Mouse (Mus musculus): ENCODE measurements around the gene Kmt2b.

The Kmt2b gene

GRCm38 (mm10) chr7:30533941-30534632, 54.4 kb downstream of the Kmt2b start:
- DNase-seq = no peak

GRCm38 (mm10) chr7:30532931-30533330, 55.6 kb downstream of the Kmt2b start:
- no peak for DNase-seq

GRCm38 (mm10) chr7:30531291-30531815, 57.2 kb downstream of the Kmt2b start:
- no peak for DNase-seq

GRCm38 (mm10) chr7:30526981-30527380, 61.5 kb downstream of the Kmt2b start:
- DNase-seq = no peak

GRCm38 (mm10) chr7:30526399-30526798, 62.1 kb downstream of the Kmt2b start:
- DNase-seq = no peak

GRCm38 (mm10) chr7:30525954-30526353, 62.6 kb downstream of the Kmt2b start:
- no peak for DNase-seq

GRCm38 (mm10) chr7:30524487-30524886, 64.0 kb downstream of the Kmt2b start:
- DNase-seq = no peak

- no peak for DNase-seq
Observed at GRCm38 (mm10) chr7:30522871-30523270, 65.7 kb downstream of the Kmt2b start.

- no peak for DNase-seq
Observed at GRCm38 (mm10) chr7:30520856-30521255, 67.7 kb downstream of the Kmt2b start.

- no peak for DNase-seq
Observed at GRCm38 (mm10) chr7:30520396-30520795, 68.1 kb downstream of the Kmt2b start.
